Mouse (Mus musculus): Measurements from ENCODE around the gene Smco3. TPM values are rescaled to one million over a fixed set of nuclear protein-coding genes. Genes with fewer than 3 reads are reported as not detected.

Smco3 gene
- total RNA-seq, 2 experiments from 2014 or later = 1.2 to 1.6 TPM

DNA sequence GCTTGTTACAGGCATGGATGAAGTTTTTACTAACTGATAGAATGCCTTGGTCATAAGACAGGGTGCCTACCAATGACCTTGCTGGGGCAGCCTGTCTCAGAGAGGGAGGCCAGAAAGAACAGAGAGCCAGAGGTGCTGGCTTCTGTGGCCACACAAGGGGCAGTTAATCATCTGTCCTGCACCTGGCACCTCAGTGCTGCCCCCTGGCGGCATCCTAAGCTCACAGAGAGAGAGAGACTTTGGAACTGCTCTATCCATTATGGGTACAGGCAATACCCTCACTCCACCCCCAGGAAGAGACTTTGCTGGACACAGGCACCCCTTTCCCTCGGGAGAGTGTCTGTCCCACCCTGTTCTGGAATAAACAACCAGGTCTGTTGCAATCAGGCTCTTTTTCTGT, 12.5 kb upstream of the Smco3 start:
- DNase-seq (ENCODE audit: low spot score in 2 of 2) = peak in 1 of 2 experiments; percentile 56

- DNase-seq (ENCODE audit: low spot score in 2 of 2) = no peak
Observed at GRCm38 (mm10) chr6:136847267-136847666, 12.0 kb upstream of the Smco3 start.

DNA sequence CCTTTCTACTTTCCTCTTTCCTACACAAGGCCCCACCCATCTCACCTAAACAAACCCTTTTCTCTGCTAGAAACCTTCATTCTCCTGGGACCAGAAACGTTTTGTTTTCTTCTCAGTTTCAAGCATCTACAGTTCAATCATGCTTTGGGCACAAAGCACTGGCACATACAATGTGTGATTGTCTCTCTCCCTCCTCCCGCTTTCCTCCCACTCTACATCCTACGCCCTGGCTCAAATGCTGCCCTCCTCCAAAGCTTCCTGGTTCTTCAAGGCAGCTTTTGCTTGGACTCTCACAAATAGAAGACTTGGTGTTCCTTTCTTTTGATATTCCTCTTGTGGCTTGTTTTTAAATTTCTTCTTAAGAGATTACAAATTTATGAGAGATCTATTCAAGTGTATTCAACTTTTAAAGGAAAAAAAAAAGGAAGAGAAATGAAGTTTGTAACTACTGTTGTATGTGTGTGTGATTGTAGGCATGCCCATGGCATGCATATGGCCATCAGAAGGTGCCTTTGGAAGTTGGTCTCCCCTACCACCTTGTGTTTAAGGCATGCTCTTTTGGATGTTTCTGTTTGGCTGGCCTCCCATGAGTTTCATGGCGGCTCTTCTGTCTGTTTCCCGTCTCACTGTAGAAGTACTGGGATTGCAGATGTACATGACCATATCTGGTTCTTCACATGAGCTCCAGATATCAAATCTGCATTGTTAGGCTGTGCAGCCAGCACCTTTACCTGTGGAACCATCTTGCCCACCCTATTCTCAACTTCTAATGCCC, 10.6 kb upstream of the Smco3 start:
- no peak for DNase-seq (ENCODE audit: low spot score in 2 of 2)

DNA sequence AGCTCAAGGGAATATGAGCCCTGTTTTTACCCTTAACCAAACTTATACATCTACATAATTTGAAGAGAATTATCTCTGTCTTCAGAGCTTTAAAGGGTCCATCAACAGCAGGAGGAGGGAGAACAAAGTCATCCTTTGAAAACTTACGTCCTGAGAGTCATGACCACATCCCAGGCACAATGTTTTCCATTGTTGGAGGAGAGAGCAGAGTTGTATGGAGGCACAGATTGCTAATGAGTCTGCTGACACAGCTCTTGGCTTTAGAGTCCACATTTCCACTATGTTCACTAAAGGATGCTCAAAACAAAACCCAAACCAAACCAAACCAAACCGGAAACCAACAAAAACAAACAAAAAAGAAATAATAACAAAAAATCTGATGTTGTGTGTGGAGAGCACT, 9.7 kb upstream of the Smco3 start:
- DNase-seq (ENCODE audit: low spot score in 2 of 2) = no peak

GRCm38 (mm10) chr6:136837323-136837722, 2.1 kb upstream of the Smco3 start:
- DNase-seq (ENCODE audit: low spot score in 2 of 2) = no peak

DNA sequence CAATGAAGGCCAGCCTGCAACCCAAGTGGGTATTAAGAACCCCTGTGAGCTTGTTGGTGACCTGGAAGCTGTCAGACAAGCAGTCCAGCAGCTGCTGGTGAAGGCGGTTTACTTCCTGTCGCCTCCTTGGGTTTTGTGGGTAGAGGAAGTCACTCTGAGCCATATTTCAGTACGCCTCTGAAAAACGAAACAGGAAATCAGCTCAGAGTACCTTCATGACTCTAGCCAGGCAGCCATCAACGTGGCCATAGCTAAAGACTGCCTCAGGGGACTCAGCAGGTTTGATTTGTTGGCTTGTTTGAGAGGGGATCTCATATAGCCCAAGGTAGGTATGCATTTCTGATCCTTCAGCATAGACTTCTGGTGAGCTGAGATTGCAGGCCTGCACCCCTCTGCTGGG, 3.5 kb downstream of the Smco3 start:
- no peak for DNase-seq (ENCODE audit: low spot score in 2 of 2)

DNA sequence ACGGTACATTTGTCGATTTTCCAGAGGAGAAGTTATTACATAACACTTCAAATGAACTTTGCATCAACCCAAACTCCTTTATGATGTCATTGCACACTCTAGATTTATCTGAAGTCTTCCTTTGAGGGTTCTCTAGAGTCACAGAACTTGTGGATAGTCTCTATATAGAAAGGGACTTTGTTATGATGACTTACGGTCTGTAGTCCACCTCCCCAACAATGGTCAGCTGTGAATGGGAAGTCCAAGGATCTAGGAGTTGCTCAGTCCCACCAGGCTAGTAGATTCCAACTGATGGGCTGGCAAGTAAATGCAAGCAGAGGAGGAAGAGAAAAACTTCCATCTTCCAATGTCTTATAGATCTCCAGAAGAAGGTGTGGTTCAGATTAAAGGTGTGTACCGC, 6.6 kb downstream of the Smco3 start:
- DNase-seq (ENCODE audit: low spot score in 2 of 2) = no peak

DNA sequence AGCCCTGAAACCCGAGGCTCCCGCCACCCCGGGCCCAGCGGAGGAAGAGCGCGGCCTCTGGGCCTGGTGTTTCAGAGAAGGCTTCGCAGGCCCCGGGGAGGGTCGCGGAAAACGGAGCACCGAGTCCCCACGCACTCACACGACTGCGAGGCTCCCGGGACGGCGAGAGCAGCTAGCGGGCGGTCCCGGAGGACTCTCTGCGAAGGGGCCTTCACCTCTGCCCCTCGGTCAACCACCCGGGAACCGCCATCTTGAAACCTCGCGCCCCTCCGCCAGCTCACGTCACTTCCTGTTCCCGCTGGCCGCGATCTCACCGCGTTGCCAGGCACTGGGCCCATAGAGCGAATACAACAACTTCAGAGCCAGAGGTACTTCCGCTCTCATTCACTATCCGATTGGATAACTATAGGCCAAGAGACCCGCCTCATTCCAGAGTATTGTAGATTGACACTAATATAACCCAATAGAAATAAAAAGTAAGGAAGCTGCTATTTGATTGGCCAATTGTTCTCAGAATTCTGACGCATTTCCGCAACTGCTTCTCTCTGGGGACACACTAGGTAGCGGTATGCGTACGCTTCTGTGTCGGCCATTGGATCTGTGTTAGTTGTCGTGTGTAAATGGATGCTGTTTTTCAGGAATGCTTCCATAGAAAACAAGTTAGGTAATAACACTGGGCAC, 7.2 kb downstream of the Smco3 start, which contains the start of gene Wbp11:
Gene Wbp11 (minus strand): TSS at position 353 of the 681 bp plus-strand sequence.
- DNase-seq (ENCODE audit: low spot score in 2 of 2) = peak; percentile 84 to 95

DNA sequence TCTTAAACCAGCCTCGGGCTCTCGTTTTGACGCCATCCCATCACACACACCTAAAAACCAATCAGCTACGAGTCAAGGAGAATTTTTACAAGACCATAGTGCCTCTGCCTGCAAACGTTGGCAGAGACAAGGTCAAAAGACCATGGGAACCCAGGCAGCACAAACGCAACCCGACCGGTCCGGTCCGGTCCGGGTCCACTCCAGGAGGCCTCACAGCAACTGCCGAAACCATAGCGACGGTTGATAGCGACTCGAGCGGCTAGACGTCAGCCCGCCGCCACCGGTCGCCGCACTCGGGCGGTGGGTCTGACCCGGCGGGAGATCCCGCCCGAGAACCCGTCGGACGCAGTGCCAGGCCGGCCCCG, 7.8 kb downstream of the Smco3 start, which contains the start of gene BC049715:
Gene BC049715 (plus strand): TSS at position 111 of the 365 bp plus-strand sequence.
- DNase-seq (ENCODE audit: low spot score in 2 of 2) = no peak

- no peak for DNase-seq (ENCODE audit: low spot score in 2 of 2)
Observed at GRCm38 (mm10) chr6:136827116-136827515, 8.1 kb downstream of the Smco3 start.

DNA sequence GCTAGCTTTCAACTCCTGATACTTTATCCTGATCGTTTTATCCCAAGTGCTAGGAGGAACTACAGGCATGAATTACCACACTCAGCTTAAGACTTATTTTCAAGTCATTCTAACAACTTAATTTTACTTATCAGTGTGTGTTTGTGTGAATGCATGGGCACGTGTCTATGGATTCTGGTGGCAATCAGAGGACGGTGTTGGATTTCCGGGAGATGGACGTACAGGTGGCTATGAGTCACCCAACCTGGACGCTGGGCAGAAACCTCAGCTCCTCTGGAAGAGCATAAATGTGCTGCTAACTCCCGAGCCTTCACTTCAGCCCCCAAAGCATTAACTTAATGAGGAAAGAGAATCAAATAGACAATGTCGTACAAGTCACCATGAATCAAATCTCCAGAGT, 10.3 kb downstream of the Smco3 start:
- no peak for DNase-seq (ENCODE audit: low spot score in 2 of 2)

DNA sequence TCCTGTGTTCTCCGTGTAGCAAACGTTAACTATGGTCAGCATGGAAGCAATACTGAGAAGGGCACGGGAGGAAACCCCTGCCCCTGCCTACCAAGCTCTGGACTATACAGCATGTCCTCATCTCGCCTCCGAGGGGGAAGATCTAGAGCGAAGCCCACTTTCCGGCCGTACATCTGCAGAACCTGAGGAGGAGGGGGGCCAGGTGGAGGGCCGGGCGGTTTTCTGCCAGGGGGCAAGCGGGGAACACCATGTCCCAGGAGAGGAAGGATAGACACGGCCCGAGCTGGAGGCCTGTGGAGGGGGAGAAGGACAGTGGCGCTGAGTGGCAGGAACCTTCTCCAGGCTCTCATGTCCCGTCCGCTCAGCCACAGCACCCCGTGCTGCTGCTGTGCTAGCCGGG, 14.2 kb downstream of the Smco3 start:
- DNase-seq (ENCODE audit: low spot score in 2 of 2) = no peak

DNA sequence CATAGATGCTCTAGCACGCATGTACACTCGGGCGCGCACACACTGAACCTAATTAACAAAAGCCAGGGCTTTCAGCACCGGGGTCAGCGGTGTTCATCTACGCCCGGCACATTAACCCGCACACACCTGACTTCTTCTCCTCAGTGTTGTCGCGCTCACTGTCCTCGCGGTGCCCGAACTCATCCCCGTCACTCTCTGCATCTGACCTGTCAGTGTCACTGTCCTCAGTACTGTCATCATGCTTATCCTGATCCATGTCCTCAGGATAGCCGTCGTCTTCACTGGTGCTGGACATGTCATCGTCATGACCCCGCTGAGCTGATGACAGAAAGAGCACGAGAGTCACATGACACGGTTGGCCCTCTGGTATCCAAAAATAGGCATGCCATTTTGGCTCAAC, 14.9 kb downstream of the Smco3 start:
- DNase-seq (ENCODE audit: low spot score in 2 of 2) = no peak

GRCm38 (mm10) chr6:136817549-136817948, 17.7 kb downstream of the Smco3 start:
- no peak for DNase-seq (ENCODE audit: low spot score in 2 of 2)

- no peak for DNase-seq (ENCODE audit: low spot score in 2 of 2)
Observed at GRCm38 (mm10) chr6:136816826-136817225, 18.4 kb downstream of the Smco3 start.

DNA sequence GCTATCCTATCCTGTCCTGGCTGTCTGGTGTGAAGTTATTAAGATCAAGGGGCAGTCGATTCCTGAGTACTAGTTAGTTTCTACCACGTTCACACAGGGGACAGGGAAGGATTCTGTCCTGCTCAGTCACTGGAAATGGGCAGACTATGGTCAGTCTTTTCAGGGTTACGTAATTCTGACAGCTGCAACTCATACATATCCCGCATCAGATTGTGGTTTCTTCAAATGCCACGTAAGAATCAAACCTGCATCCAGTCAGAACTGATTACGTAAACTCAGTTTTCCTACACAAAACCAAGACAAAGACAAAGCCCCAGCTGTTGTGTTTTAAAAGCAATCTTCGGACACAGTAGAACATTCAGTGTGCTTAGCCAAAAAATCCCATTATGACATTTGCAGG, 19.9 kb downstream of the Smco3 start:
- DNase-seq (ENCODE audit: low spot score in 2 of 2) = no peak

GRCm38 (mm10) chr6:136813117-136813516, 22.1 kb downstream of the Smco3 start:
- no peak for DNase-seq (ENCODE audit: low spot score in 2 of 2)

DNA sequence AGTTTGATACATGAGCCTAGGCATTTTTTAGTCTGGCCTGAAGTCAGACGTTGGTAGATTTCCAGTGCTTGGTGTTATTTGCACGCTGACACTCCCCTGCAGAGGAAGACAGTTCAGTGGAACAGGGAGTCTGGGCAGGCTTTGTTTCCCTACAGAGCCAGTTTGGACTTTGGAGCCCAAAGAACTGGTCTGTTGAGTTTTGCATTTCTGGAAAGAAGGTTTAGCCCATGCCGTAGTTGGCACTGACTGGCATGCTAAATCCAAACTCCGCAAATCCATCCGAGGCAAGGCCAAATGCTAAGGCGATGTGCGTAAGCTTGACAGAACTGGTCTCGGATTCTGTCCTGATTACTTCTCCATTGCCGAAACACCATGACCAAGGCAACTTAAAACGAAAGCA, 24.1 kb downstream of the Smco3 start:
- DNase-seq (ENCODE audit: low spot score in 2 of 2) = no peak

- DNase-seq (ENCODE audit: low spot score in 2 of 2) = no peak
Observed at GRCm38 (mm10) chr6:136809673-136810072, 25.6 kb downstream of the Smco3 start.

GRCm38 (mm10) chr6:136809077-136809476, 26.2 kb downstream of the Smco3 start:
- DNase-seq (ENCODE audit: low spot score in 2 of 2) = no peak

DNA sequence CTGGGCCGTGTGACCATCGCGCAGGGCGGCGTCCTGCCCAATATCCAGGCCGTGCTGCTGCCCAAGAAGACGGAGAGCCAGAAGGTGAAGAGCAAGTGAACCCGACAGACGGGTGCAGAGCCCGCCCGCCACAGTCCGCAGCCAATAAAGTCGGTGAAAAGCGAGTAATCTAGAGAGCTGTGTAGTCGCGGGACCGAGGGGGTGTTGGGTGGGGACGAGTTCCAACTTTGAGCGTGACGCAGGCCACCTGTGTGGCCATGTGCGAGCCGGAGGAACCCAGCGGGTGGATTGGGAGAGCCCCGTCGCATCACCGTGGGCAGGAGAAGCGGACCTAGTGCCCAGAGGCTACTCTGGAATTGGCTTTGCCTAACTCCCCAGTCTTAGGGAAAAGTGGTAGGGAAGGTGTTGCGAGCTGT, 26.6 kb downstream of the Smco3 start:
- peak in 1 of 2 experiments; percentile 37 for DNase-seq (ENCODE audit: low spot score in 2 of 2)

- peak; percentile 98 for DNase-seq (ENCODE audit: low spot score in 2 of 2)
Observed at GRCm38 (mm10) chr6:136808014-136808417, 27.2 kb downstream of the Smco3 start, which contains the start of gene H2afj. H2afj (plus strand) TSS chr6:136808244.
